Mouse (Mus musculus) embryonic facial prominence, embryonic 11.5 days (tissue): Measurements from ENCODE around the gene Znhit1. TPM values are rescaled to one million over a fixed set of nuclear protein-coding genes. Genes with fewer than 3 reads are reported as not detected.
"Not testable (repeated sequence)": the region's sequence is repeated elsewhere in the genome, so short reads cannot be mapped to it uniquely, and the experiment has no call there.

Experiments
- ATAC-seq: fragments of 200-750 bp; cut with Nextera tagmentation; replicated peaks from 2 replicates; pipeline ENCODE4 v1.8.0; 2017; ENCODE audit warnings: low read depth; ENCODE audit not compliant: insufficient number of reproducible peaks, low FRiP score, low TSS enrichment
- DNase-seq: peaks from one replicate; pipeline ENCODE4 v3.0.0-alpha.2; 2015; ENCODE audit warnings: low spot score
- H3K27ac ChIP-seq: fragments of 300-500 bp; sonication (generic); replicated peaks from 2 replicates; pipeline ENCODE4 v1.5.1; 2014; ENCODE audit warnings: mild to moderate bottlenecking, low read depth, low read length, control low read depth
- H3K27me3 ChIP-seq: fragments of 300-500 bp; sonication (generic); 2 replicates; pipeline ENCODE4 v1.6.1; 2014; ENCODE audit warnings: mild to moderate bottlenecking, low read length, moderate library complexity, mixed read lengths; ENCODE audit not compliant: control insufficient read depth, insufficient read depth
- H3K36me3 ChIP-seq: fragments of 300-500 bp; sonication (generic); replicated peaks from 2 replicates; pipeline ENCODE4 v1.6.1; 2014; ENCODE audit warnings: low read depth, mild to moderate bottlenecking, low read length, moderate library complexity, mixed read lengths; ENCODE audit not compliant: control insufficient read depth, insufficient read depth
- H3K4me1 ChIP-seq: fragments of 300-500 bp; sonication (generic); 2 replicates; pipeline ENCODE4 v1.6.1; 2014; ENCODE audit warnings: low read length, mixed read lengths; ENCODE audit not compliant: control insufficient read depth, insufficient read depth
- H3K4me2 ChIP-seq: fragments of 300-500 bp; sonication (generic); 2 replicates; pipeline ENCODE4 v1.6.1; 2014; ENCODE audit warnings: low read depth, mild to moderate bottlenecking, control low read depth, low read length, moderate library complexity
- H3K4me3 ChIP-seq: fragments of 300-500 bp; sonication (generic); 2 replicates; pipeline ENCODE4 v1.5.1; 2014; ENCODE audit warnings: low read depth, low read length, control low read depth
- H3K9ac ChIP-seq: fragments of 300-500 bp; sonication (generic); replicated peaks from 2 replicates; pipeline ENCODE4 v1.6.1; 2014; ENCODE audit warnings: mild to moderate bottlenecking, control low read depth, low read length
- H3K9me3 ChIP-seq: fragments of 300-500 bp; sonication (generic); replicated peaks from 2 replicates; pipeline ENCODE4 v1.6.1; 2016; ENCODE audit warnings: mild to moderate bottlenecking, low read length, inconsistent platforms, mixed read lengths; ENCODE audit not compliant: control insufficient read depth
- WGBS: fragments of 180-500 bp; shearing (Covaris S2); extraction: QIAGEN DNeasy Blood & Tissue Kit; methylation state at CpG from one replicate; pipeline ENCODE4 v1.1.7; 2014; 5-methylcytosine and 5-hydroxymethylcytosine counted together
- polyA plus RNA-seq: library from polyadenylated mRNA; unstranded; fragments of >200 nt; fragmentation: Nextera tagmentation; extraction: Ambion mirVana; gene quantifications from 2 replicates; pipeline ENCODE4 v1.2.1, GENCODE M21; 2014

Znhit1 gene
- polyA plus RNA-seq, 1 experiment from 2014 or later = 101 TPM

- Histone ChIP-seq H3K4me1 (no peaks in the 10 kb centered on the region), H3K4me2 (no peak overlapping the region), H3K4me3 (no peak overlapping the region), H3K27me3 (no peaks in the 10 kb centered on the region), H3K9ac (no peak overlapping the region), H3K36me3 (no peaks in the 10 kb centered on the region), H3K9me3 (no peaks in the 10 kb centered on the region), H3K27ac (no peak overlapping the region)
- ATAC-seq = no peak
- no peak for DNase-seq
These were observed 39.9 kb downstream of the Znhit1 start for GRCm38 (mm10) chr5:136947874-136948273.

- no peak for DNase-seq
- ATAC-seq = no peak
- Histone ChIP-seq H3K27ac (no peak overlapping the region), H3K4me1 (no peaks in the 10 kb centered on the region), H3K4me3 (no peak overlapping the region), H3K9me3 (no peaks in the 10 kb centered on the region), H3K27me3 (no peaks in the 10 kb centered on the region), H3K36me3 (no peaks in the 10 kb centered on the region), H3K9ac (no peak overlapping the region), H3K4me2 (no peak overlapping the region)
- 86% methylated on average over 12 of the region's 12 CpGs for WGBS
These were observed 42.7 kb downstream of the Znhit1 start for GRCm38 (mm10) chr5:136945084-136945483.

- 77% methylated on average over 2 of the region's 2 CpGs for WGBS
- H3K9me3 ChIP-seq = no peaks in the 10 kb centered on the region
- ATAC-seq (no peak), DNase-seq (no peak)
- no peak overlapping the region for H3K27ac ChIP-seq
- H3K27me3 ChIP-seq = no peaks in the 10 kb centered on the region
- H3K4me1 ChIP-seq = no peaks in the 10 kb centered on the region
- no peaks in the 10 kb centered on the region for H3K36me3 ChIP-seq
- no peak overlapping the region for H3K4me3 ChIP-seq
- no peak overlapping the region for H3K4me2 ChIP-seq
- no peak overlapping the region for H3K9ac ChIP-seq
These were observed 44.4 kb downstream of the Znhit1 start for GRCm38 (mm10) chr5:136943382-136943781.

- H3K36me3 ChIP-seq = no peaks in the 10 kb centered on the region
- DNase-seq = peak; percentile 10
- no peaks in the 10 kb centered on the region for H3K9me3 ChIP-seq
- no peak overlapping the region for H3K27ac ChIP-seq
- no peak overlapping the region for H3K4me2 ChIP-seq
- H3K4me3 ChIP-seq = no peak overlapping the region
- H3K9ac ChIP-seq = no peak overlapping the region
- 75% methylated on average over 3 of the region's 3 CpGs for WGBS
- ATAC-seq = no peak
- H3K27me3 ChIP-seq = no peaks in the 10 kb centered on the region
- H3K4me1 ChIP-seq = no peaks in the 10 kb centered on the region
These were observed 45.0 kb downstream of the Znhit1 start for GRCm38 (mm10) chr5:136942781-136943180.

GRCm38 (mm10) chr5:136940845-136941560, 46.8 kb downstream of the Znhit1 start:
- no peaks in the 10 kb centered on the region for H3K4me1 ChIP-seq
- whole genome bisulfite sequencing = 85% methylated on average over 12 of the region's 12 CpGs
- H3K4me3 ChIP-seq = no peak overlapping the region
- ATAC-seq = no peak
- no peak overlapping the region for H3K27ac ChIP-seq
- H3K9me3 ChIP-seq = no peaks in the 10 kb centered on the region
- no peak for DNase-seq
- no peaks in the 10 kb centered on the region for H3K36me3 ChIP-seq
- H3K4me2 ChIP-seq = no peak overlapping the region
- no peak overlapping the region for H3K9ac ChIP-seq
- no peaks in the 10 kb centered on the region for H3K27me3 ChIP-seq

GRCm38 (mm10) chr5:136940029-136940428, 47.8 kb downstream of the Znhit1 start:
- H3K27ac ChIP-seq, H3K27me3 ChIP-seq, H3K9me3 ChIP-seq, H3K9ac ChIP-seq, H3K4me1 ChIP-seq, H3K36me3 ChIP-seq, H3K4me2 ChIP-seq, H3K4me3 ChIP-seq, ATAC-seq, DNase-seq: not testable (repeated sequence)
- WGBS = 85% methylated on average over 6 of the region's 6 CpGs

GRCm38 (mm10) chr5:136939284-136939683, 48.5 kb downstream of the Znhit1 start:
- WGBS = 62% methylated on average over 7 of the region's 7 CpGs
- DNase-seq (peak; percentile 7), ATAC-seq (no peak)

GRCm38 (mm10) chr5:136937621-136938020, 50.2 kb downstream of the Znhit1 start:
- Histone ChIP-seq H3K27ac (no peak overlapping the region), H3K9me3 (no peaks in the 10 kb centered on the region), H3K4me2 (no peak overlapping the region), H3K27me3 (no peaks in the 10 kb centered on the region), H3K4me1 (no peaks in the 10 kb centered on the region), H3K36me3 (no peaks in the 10 kb centered on the region), H3K9ac (no peak overlapping the region), H3K4me3 (no peak overlapping the region)
- DNase-seq = no peak
- WGBS = 82% methylated on average over 5 of the region's 5 CpGs
- no peak for ATAC-seq

More at GRCm38 (mm10) chr5:136939284-136939683, 48.5 kb downstream of the Znhit1 start:
- no peak overlapping the region for H3K27ac ChIP-seq
- H3K27me3 ChIP-seq = no peaks in the 10 kb centered on the region
- no peak overlapping the region for H3K4me3 ChIP-seq
- H3K4me1 ChIP-seq = no peaks in the 10 kb centered on the region
- no peaks in the 10 kb centered on the region for H3K9me3 ChIP-seq
- H3K36me3 ChIP-seq = no peaks in the 10 kb centered on the region
- no peak overlapping the region for H3K4me2 ChIP-seq
- no peak overlapping the region for H3K9ac ChIP-seq
